Mouse (Mus musculus): ENCODE results near the gene 2610002M06Rik. TPM values are rescaled to one million over a fixed set of nuclear protein-coding genes. Genes with fewer than 3 reads are reported as not detected.

Gene 2610002M06Rik
- polyA plus RNA-seq, 1 experiment = 11.3 TPM

GRCm38 (mm10) chrX:107795785-107796184 lies 20.3 kb downstream of the 2610002M06Rik start:
- no peak overlapping the region for H3K27ac ChIP-seq (ENCODE audit: insufficient read depth, low read length)

DNA sequence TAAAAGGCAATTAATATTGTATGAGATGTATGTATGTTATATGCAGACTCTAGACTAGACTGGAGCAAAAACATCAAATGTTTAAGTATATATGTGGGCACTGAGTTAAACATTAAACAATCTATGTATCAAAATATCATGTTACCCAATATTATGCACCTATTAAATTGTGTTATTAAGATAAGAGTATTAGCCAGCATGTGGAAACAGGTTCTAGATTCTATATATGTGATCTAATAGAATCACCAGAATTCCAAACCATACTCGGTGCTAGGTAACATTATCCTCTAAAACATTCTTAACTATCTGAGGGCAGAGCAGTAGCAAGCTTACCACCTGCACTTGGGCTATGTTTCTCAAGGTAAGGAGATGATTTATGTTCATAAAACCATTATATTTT lies 23.8 kb downstream of the 2610002M06Rik start, which contains the start of gene Tent5d:
TSS of gene Tent5d (plus strand) at position 301 of the 400 bp plus-strand sequence.
- Histone ChIP-seq H3K4me3 (ENCODE audit: low read depth, low read length) (no peak within 1 kb of the TSS), H3K36me3 (ENCODE audit: control insufficient read depth, insufficient read depth, low read length, poor library complexity, severe bottlenecking) (no peaks in the 10 kb centered on the region), H3K27ac (ENCODE audit: insufficient read depth, low read length) (no peak within 1 kb of the TSS), H3K9me3 (replicated peaks; ENCODE audit: control insufficient read depth, insufficient read depth, low read length, poor library complexity, severe bottlenecking) (no peaks in the 10 kb centered on the region), H3K9ac (ENCODE audit: low read depth, poor library complexity, severe bottlenecking) (no peak within 1 kb of the TSS), H3K4me1 (ENCODE audit: control insufficient read depth, insufficient read depth, low read length) (no peaks in the 10 kb centered on the region), H3K27me3 (ENCODE audit: control insufficient read depth, insufficient read depth, low read length, poor library complexity, severe bottlenecking) (no peaks in the 10 kb centered on the region)
- TF ChIP-seq CTCF (IDR thresholded peaks at IDR 0.05; ENCODE audit: low read depth, low read length) (no peak), POLR2A (IDR thresholded peaks at IDR 0.05; ENCODE audit: insufficient read depth, low read length) (no peak), EP300 (IDR thresholded peaks at IDR 0.05; ENCODE audit: insufficient read depth, low read depth, low read length) (no peak)

More at GRCm38 (mm10) chrX:107795785-107796184, 20.3 kb downstream of the 2610002M06Rik start:
- Histone ChIP-seq H3K9ac (ENCODE audit: low read depth, poor library complexity, severe bottlenecking) (no peak overlapping the region), H3K9me3 (replicated peaks; ENCODE audit: control insufficient read depth, insufficient read depth, low read length, poor library complexity, severe bottlenecking) (no peaks in the 10 kb centered on the region), H3K4me3 (ENCODE audit: low read depth, low read length) (no peak overlapping the region), H3K4me1 (ENCODE audit: control insufficient read depth, insufficient read depth, low read length) (no peaks in the 10 kb centered on the region), H3K36me3 (ENCODE audit: control insufficient read depth, insufficient read depth, low read length, poor library complexity, severe bottlenecking) (no peaks in the 10 kb centered on the region), H3K27me3 (ENCODE audit: control insufficient read depth, insufficient read depth, low read length, poor library complexity, severe bottlenecking) (no peaks in the 10 kb centered on the region)
- TF ChIP-seq CTCF (IDR thresholded peaks at IDR 0.05; ENCODE audit: low read depth, low read length) = no peak
- no peak for TF ChIP-seq EP300 (IDR thresholded peaks at IDR 0.05; ENCODE audit: insufficient read depth, low read depth, low read length)
- TF ChIP-seq POLR2A (IDR thresholded peaks at IDR 0.05; ENCODE audit: insufficient read depth, low read length) = no peak

- Histone ChIP-seq H3K36me3 (ENCODE audit: control insufficient read depth, insufficient read depth, low read length, poor library complexity, severe bottlenecking) (no peaks in the 10 kb centered on the region), H3K4me3 (ENCODE audit: low read depth, low read length) (no peak overlapping the region), H3K27me3 (ENCODE audit: control insufficient read depth, insufficient read depth, low read length, poor library complexity, severe bottlenecking) (no peaks in the 10 kb centered on the region), H3K9me3 (replicated peaks; ENCODE audit: control insufficient read depth, insufficient read depth, low read length, poor library complexity, severe bottlenecking) (no peaks in the 10 kb centered on the region), H3K4me1 (ENCODE audit: control insufficient read depth, insufficient read depth, low read length) (no peaks in the 10 kb centered on the region), H3K9ac (ENCODE audit: low read depth, poor library complexity, severe bottlenecking) (no peak overlapping the region), H3K27ac (ENCODE audit: insufficient read depth, low read length) (no peak overlapping the region)
- TF ChIP-seq POLR2A (IDR thresholded peaks at IDR 0.05; ENCODE audit: insufficient read depth, low read length) = no peak
Observed at GRCm38 (mm10) chrX:107790750-107791493, 25.2 kb downstream of the 2610002M06Rik start.

DNA sequence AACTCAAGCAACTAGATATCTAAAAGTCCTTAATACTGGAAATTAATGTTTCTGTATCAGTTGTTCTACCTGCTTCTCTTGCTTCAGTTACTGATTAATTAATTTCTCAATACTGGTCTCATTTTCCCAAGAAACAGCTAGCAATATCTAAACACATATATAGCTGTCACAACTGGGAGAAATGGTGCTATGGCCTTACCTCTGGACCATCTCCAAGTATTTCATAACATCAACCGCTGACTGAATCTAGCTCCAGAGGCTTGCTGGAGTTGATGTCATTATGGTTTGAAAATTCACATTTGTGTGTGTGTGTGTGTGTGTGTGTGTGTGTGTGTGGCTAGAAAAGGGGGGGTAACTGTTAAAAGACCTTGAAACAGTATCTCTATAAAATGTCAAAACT lies 26.0 kb downstream of the 2610002M06Rik start:
- no peak overlapping the region for H3K9ac ChIP-seq (ENCODE audit: low read depth, poor library complexity, severe bottlenecking)
- H3K9me3 ChIP-seq (replicated peaks; ENCODE audit: control insufficient read depth, insufficient read depth, low read length, poor library complexity, severe bottlenecking) = no peaks in the 10 kb centered on the region
- no peak overlapping the region for H3K27ac ChIP-seq (ENCODE audit: insufficient read depth, low read length)
- H3K4me3 ChIP-seq (ENCODE audit: low read depth, low read length) = no peak overlapping the region
- no peaks in the 10 kb centered on the region for H3K4me1 ChIP-seq (ENCODE audit: control insufficient read depth, insufficient read depth, low read length)
- H3K27me3 ChIP-seq (ENCODE audit: control insufficient read depth, insufficient read depth, low read length, poor library complexity, severe bottlenecking) = no peaks in the 10 kb centered on the region
- TF ChIP-seq POLR2A (IDR thresholded peaks at IDR 0.05; ENCODE audit: insufficient read depth, low read length) = no peak
- no peak for TF ChIP-seq EP300 (IDR thresholded peaks at IDR 0.05; ENCODE audit: insufficient read depth, low read depth, low read length)
- no peak for TF ChIP-seq CTCF (IDR thresholded peaks at IDR 0.05; ENCODE audit: low read depth, low read length)
- H3K36me3 ChIP-seq (ENCODE audit: control insufficient read depth, insufficient read depth, low read length, poor library complexity, severe bottlenecking) = no peaks in the 10 kb centered on the region

- TF ChIP-seq POLR2A (IDR thresholded peaks at IDR 0.05; ENCODE audit: insufficient read depth, low read length) (no peak), EP300 (IDR thresholded peaks at IDR 0.05; ENCODE audit: insufficient read depth, low read depth, low read length) (no peak), CTCF (IDR thresholded peaks at IDR 0.05; ENCODE audit: low read depth, low read length) (no peak)
- no peak overlapping the region for H3K4me3 ChIP-seq (ENCODE audit: low read depth, low read length)
- no peaks in the 10 kb centered on the region for H3K27me3 ChIP-seq (ENCODE audit: control insufficient read depth, insufficient read depth, low read length, poor library complexity, severe bottlenecking)
- H3K4me1 ChIP-seq (ENCODE audit: control insufficient read depth, insufficient read depth, low read length) = no peaks in the 10 kb centered on the region
- H3K36me3 ChIP-seq (ENCODE audit: control insufficient read depth, insufficient read depth, low read length, poor library complexity, severe bottlenecking) = no peaks in the 10 kb centered on the region
- H3K27ac ChIP-seq (ENCODE audit: insufficient read depth, low read length) = no peak overlapping the region
- no peaks in the 10 kb centered on the region for H3K9me3 ChIP-seq (replicated peaks; ENCODE audit: control insufficient read depth, insufficient read depth, low read length, poor library complexity, severe bottlenecking)
- no peak overlapping the region for H3K9ac ChIP-seq (ENCODE audit: low read depth, poor library complexity, severe bottlenecking)
Observed at GRCm38 (mm10) chrX:107767896-107768295, 48.2 kb downstream of the 2610002M06Rik start.

Other genes with a start within 250 kb of the 2610002M06Rik start
- not detected in 2 replicates for gene Tbx22, start 148.4 kb downstream of the 2610002M06Rik start, polyA plus RNA-seq (2011; ENCODE audit: insufficient read depth, insufficient read length, low read depth, missing spikeins)
- 0.19 TPM in 1 of 2 replicates, not detected in the other for gene Tent5d, start 23.7 kb downstream of the 2610002M06Rik start, polyA plus RNA-seq (2011; ENCODE audit: insufficient read depth, insufficient read length, low read depth, missing spikeins)
- gene Gm732, start 132.1 kb upstream of the 2610002M06Rik start, polyA plus RNA-seq (2011; ENCODE audit: insufficient read depth, insufficient read length, low read depth, missing spikeins) = not detected in 2 replicates